Mouse (Mus musculus): ENCODE results near the gene Sorbs1. TPM values are rescaled to one million over a fixed set of nuclear protein-coding genes. Genes with fewer than 3 reads are reported as not detected.
A peak's percentile ranks its signal among the peaks of the same experiment; 100 is the strongest.
"Not testable (repeated sequence)": the region's sequence is repeated elsewhere in the genome, so short reads cannot be mapped to it uniquely, and the experiment has no call there.

Sorbs1 gene
- total RNA-seq (2021), result 10 to 100 TPM; 57.9 to 70.9 TPM
- long read RNA-seq, experiment 1, partial matches to known transcripts, result 3 of 27 reads
- long read RNA-seq, experiment 1, other reads (novel, unspliced or antisense), result 24 of 27 reads
- long read RNA-seq, experiment 2, partial matches to known transcripts, result 1 of 17 reads
- long read RNA-seq, experiment 2, other reads (novel, unspliced or antisense), result 16 of 17 reads

GRCm38 (mm10) chr19:40513632-40514078 lies at the start of gene Sorbs1:
Gene Sorbs1 (minus strand): TSS chr19:40513779.
- DNase-seq, result peak; percentile 95

GRCm38 (mm10) chr19:40561521-40561920 lies 47.9 kb upstream of the Sorbs1 start:
- DNase-seq, result not testable (repeated sequence)

DNA sequence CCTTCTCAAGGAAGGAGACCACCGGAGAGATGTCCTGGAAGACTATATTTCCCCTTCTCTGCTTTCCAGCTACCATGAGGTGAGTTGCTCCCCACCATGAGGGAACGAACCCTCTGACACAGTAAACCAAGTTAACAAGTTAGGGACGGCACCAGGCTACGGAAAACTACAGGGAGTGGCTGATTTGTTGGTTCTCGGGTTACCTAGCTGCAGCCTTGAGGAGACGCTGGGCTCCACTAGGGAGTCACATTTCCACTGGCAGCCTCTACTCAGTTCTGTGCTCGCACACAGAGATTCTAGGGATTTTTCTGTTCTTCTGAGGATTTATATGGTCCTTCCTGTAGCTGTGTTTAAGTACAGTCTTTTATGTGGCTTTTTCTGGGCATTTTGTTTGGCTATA lies 42.5 kb upstream of the Sorbs1 start:
- DNase-seq, result no peak

- DNase-seq, result no peak
Measured at GRCm38 (mm10) chr19:40555136-40555535, 41.6 kb upstream of the Sorbs1 start.

DNA sequence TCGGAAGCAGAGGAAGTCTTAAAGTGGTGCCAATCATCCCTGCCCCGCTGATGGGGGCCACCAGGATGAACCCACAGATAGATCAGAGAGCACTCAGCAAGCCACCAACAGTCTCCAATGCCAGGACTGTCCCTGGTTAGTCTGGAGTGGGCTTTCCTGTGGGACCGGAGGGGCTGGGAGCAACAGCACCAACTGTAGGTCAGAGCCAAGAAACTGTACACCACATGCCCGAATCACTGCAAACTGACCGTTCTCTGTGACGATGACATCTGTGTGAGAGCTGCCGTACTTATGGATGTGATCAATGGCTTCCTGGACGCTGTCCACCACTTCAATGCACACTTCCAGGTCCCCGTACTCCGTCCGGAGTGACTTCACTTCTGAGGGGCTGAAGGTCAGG lies 40.8 kb upstream of the Sorbs1 start:
- DNase-seq, result no peak

GRCm38 (mm10) chr19:40553849-40554248 lies 40.3 kb upstream of the Sorbs1 start:
- DNase-seq, result no peak

- no peak for DNase-seq
Measured at GRCm38 (mm10) chr19:40553014-40553789, 39.6 kb upstream of the Sorbs1 start.

- DNase-seq, result no peak
Measured at GRCm38 (mm10) chr19:40549516-40550135, 36.0 kb upstream of the Sorbs1 start.

GRCm38 (mm10) chr19:40548796-40549515 lies 35.4 kb upstream of the Sorbs1 start:
- DNase-seq, result no peak

DNA sequence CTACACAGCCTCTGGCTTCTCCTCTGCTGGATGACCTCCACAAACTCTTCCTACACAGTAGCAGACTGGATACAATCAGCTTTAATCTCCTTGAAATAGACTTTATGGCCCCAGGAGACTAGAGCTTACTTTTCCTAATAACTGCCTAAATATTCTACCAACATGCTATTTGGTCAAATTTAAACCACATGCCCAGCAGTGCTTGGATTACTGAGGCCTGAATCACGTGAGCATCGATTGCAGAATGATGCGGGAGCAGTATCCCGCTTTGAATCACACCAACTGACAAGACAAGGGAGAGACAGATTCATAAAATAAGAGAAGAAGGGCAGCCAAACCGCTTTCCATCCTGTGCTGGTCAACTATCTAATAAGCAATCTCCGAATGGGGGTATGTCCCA lies 34.8 kb upstream of the Sorbs1 start:
- DNase-seq, result no peak

- DNase-seq, result peak; percentile 36
Measured at GRCm38 (mm10) chr19:40544856-40545255, 31.3 kb upstream of the Sorbs1 start.

- DNase-seq, result no peak
Measured at GRCm38 (mm10) chr19:40542776-40543175, 29.2 kb upstream of the Sorbs1 start.

- DNase-seq, result no peak
Measured at GRCm38 (mm10) chr19:40536526-40536925, 22.9 kb upstream of the Sorbs1 start.

GRCm38 (mm10) chr19:40532525-40532924 lies 18.9 kb upstream of the Sorbs1 start:
- DNase-seq, result no peak

DNA sequence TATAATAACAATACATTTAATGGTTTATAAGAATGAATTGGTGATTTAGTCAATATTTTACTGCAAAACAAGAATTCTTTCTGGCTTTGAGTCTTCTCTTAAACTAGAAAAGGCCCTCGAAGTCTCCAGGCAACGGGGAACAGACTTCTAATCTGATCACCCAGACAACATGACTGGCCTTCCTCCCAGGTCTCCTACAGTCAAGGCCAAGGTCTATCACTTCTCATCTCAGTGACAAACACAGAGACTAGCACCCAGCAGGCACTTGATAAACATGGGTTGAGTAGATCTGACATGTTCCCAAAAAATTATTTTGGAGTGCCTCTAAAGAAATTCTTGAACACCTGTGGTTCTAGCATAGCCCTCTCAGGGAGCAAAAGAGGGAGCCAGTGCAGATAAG lies 16.7 kb upstream of the Sorbs1 start:
- no peak for DNase-seq

DNA sequence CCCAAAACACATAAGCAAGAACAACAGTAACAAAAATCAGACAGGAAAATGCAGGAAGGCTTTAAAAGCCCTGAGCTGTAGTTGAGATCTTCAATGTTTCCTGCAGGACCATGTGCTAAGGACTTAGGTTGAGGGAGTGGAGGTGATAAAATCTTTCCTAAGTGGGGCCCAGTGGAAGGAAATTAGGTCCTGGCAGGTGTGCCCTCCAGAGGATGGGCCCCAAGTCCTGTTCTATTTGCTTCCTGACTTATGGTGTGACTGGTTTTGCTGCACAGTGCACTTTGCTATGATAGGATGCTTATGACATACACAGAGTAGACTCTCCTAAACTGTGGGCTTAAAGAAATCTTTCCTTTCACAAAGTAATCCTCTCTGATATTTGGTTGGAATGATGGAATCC lies 14.7 kb upstream of the Sorbs1 start:
- no peak for DNase-seq

GRCm38 (mm10) chr19:40526367-40527014 lies 12.9 kb upstream of the Sorbs1 start:
- no peak for DNase-seq

DNA sequence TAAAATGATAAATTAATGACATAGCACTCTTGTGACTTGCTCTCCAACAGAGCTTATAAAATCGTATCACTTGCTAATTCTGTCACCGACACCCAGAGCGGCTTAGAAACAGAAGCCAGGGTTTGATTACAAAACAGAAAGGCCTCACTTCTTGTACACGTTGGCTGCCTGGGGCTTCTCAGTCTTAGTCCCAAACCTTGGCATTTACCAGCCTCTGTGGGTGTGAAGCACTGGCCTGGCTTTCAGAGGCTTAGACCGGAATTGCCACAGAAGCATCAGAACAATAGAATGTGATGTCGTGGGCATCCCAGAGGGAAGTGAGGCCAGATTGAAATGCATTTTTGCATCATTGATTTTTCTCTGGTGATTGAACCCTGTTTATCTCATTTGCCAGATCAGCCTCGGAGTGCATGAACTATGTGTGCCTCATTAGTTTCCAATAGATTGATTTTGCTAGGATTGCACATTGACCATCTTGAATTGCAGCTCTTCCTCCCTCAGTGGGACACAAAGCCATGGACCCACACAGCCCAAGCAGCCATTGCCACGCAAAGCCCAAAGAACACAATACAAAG lies 9.9 kb upstream of the Sorbs1 start:
- DNase-seq, result no peak

DNA sequence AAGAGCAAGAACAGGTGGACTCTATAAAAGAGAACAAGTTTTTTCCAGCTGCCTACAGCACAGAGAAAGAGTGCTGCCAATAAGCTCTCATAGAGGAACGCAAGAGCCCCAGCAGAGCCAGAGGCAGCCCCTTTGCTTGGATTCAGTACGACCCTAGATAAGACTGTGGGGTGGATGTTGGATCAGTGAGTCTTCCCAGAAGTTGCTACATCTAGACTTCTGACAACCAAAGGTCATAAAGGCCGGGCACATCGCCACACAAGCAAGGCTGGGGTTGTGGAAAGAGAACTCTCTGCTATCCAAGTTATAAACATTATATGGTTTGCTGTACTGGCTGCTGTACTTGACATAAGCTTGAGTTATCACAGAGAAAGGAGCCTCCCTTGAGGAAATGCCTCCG lies 6.8 kb upstream of the Sorbs1 start:
- no peak for DNase-seq

DNA sequence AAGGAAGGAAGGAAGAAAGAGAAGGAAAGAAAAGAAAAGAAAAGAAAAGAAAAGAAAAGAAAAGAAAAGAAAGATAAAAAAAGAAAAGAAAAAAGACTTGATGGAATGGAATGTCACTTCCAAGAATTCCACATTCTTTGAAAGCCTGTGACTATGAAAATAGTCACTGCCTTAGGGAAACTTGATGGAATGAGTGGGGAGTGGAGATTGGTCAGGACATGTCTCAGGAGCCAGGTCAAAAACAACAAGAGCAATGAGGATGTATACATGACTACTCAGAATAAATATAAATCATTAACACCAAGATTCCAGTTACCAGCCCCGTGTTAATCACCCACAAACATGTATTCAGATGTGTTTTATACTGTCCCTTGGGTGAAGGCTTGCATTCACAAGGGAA lies 5.1 kb upstream of the Sorbs1 start:
- no peak for DNase-seq

- DNase-seq, result no peak
Measured at GRCm38 (mm10) chr19:40515596-40515995, 2.0 kb upstream of the Sorbs1 start.

- DNase-seq, result no peak
Measured at GRCm38 (mm10) chr19:40514376-40514775, 797 bp upstream of the Sorbs1 start.

Measured in gastrocnemius, postnatal 10 days (tissue).